Mouse (Mus musculus): ENCODE data around the gene Tmed2. TPM values are rescaled to one million over a fixed set of nuclear protein-coding genes. Genes with fewer than 3 reads are reported as not detected.
A peak's percentile ranks its signal among the peaks of the same experiment; 100 is the strongest.

Gene Tmed2
- polyA plus RNA-seq, 2 experiments = 264 to 615 TPM

- H3K4me3 ChIP-seq (replicated peaks; ENCODE audit: low read length) = no peak overlapping the region
- no peak overlapping the region for H3K9ac ChIP-seq (ENCODE audit: low read depth, low read length, severe bottlenecking)
- no peak for TF ChIP-seq POLR2A (IDR thresholded peaks at IDR 0.05; ENCODE audit: borderline replicate concordance, extremely low read depth, insufficient read depth, insufficient read length)
- peaks cover 32% of the 10 kb centered on the region for H3K36me3 ChIP-seq (ENCODE audit: control insufficient read depth, insufficient read depth, low read length)
- H3K4me2 ChIP-seq (replicated peaks; ENCODE audit: low read depth, low read length, severe bottlenecking) = no peak overlapping the region
- H3K27me3 ChIP-seq (ENCODE audit: control insufficient read depth, insufficient read depth, low read length) = no peaks in the 10 kb centered on the region
- H3K4me1 ChIP-seq (ENCODE audit: control insufficient read depth, insufficient read depth, low read length) = no peaks in the 10 kb centered on the region
- no peak overlapping the region for H3K27ac ChIP-seq (replicated peaks; ENCODE audit: low read depth, low read length)
- ATAC-seq (ENCODE audit: low FRiP score, low read depth) = no peak
- WGBS = 96% methylated on average over 8 of the region's 8 CpGs
- H3K9me3 ChIP-seq (ENCODE audit: control insufficient read depth, low read length) = no peaks in the 10 kb centered on the region
- DNase-seq (ENCODE audit: low spot score) = no peak
Observed at GRCm38 (mm10) chr5:124523032-124523431, 17.5 kb upstream of the Tmed2 start.

- H3K27ac ChIP-seq (replicated peaks; ENCODE audit: low read depth, low read length) = no peak overlapping the region
- H3K4me3 ChIP-seq (replicated peaks; ENCODE audit: low read length) = no peak overlapping the region
- no peak for TF ChIP-seq POLR2A (IDR thresholded peaks at IDR 0.05; ENCODE audit: borderline replicate concordance, extremely low read depth, insufficient read depth, insufficient read length)
- no peak overlapping the region for H3K9ac ChIP-seq (ENCODE audit: low read depth, low read length, severe bottlenecking)
- H3K4me2 ChIP-seq (replicated peaks; ENCODE audit: low read depth, low read length, severe bottlenecking) = no peak overlapping the region
- peaks cover 19% of the 10 kb centered on the region for H3K36me3 ChIP-seq (ENCODE audit: control insufficient read depth, insufficient read depth, low read length)
- H3K9me3 ChIP-seq (ENCODE audit: control insufficient read depth, low read length) = no peaks in the 10 kb centered on the region
- peaks cover 18% of the 10 kb centered on the region for H3K4me1 ChIP-seq (ENCODE audit: control insufficient read depth, insufficient read depth, low read length)
- 90% methylated on average over 5 of the region's 5 CpGs for WGBS
- ATAC-seq (ENCODE audit: low FRiP score, low read depth) (no peak), DNase-seq (ENCODE audit: low spot score) (no peak)
- no peaks in the 10 kb centered on the region for H3K27me3 ChIP-seq (ENCODE audit: control insufficient read depth, insufficient read depth, low read length)
Observed at GRCm38 (mm10) chr5:124524943-124525342, 15.6 kb upstream of the Tmed2 start.

- no peak for ATAC-seq (ENCODE audit: low FRiP score, low read depth)
- no peaks in the 10 kb centered on the region for H3K9me3 ChIP-seq (ENCODE audit: control insufficient read depth, low read length)
- peak overlapping the region; percentile 59 for H3K4me3 ChIP-seq (replicated peaks; ENCODE audit: low read length)
- peak overlapping the region; percentile 69 for H3K4me2 ChIP-seq (replicated peaks; ENCODE audit: low read depth, low read length, severe bottlenecking)
- no peak for DNase-seq (ENCODE audit: low spot score)
- peaks cover 11% of the 10 kb centered on the region for H3K36me3 ChIP-seq (ENCODE audit: control insufficient read depth, insufficient read depth, low read length)
- 0 out of 2 replicates have a peak overlapping the region, but pooled peaks have one; percentile 47 for H3K9ac ChIP-seq (ENCODE audit: low read depth, low read length, severe bottlenecking)
- 64% methylated on average over 4 of the region's 4 CpGs for WGBS
- H3K27me3 ChIP-seq (ENCODE audit: control insufficient read depth, insufficient read depth, low read length) = no peaks in the 10 kb centered on the region
- H3K4me1 ChIP-seq (ENCODE audit: control insufficient read depth, insufficient read depth, low read length) = peaks cover 30% of the 10 kb centered on the region
- TF ChIP-seq POLR2A (IDR thresholded peaks at IDR 0.05; ENCODE audit: borderline replicate concordance, extremely low read depth, insufficient read depth, insufficient read length) = no peak
- H3K27ac ChIP-seq (replicated peaks; ENCODE audit: low read depth, low read length) = peak overlapping the region; percentile 26; the same call in 1 of the 2 replicates
Observed at GRCm38 (mm10) chr5:124528351-124528750, 12.1 kb upstream of the Tmed2 start.

- no peaks in the 10 kb centered on the region for H3K9me3 ChIP-seq (ENCODE audit: control insufficient read depth, low read length)
- peak overlapping the region; percentile 59 for H3K4me3 ChIP-seq (replicated peaks; ENCODE audit: low read length)
- peak overlapping the region; percentile 69 for H3K4me2 ChIP-seq (replicated peaks; ENCODE audit: low read depth, low read length, severe bottlenecking)
- peak overlapping the region; percentile 26; the same call in 1 of the 2 replicates for H3K27ac ChIP-seq (replicated peaks; ENCODE audit: low read depth, low read length)
- DNase-seq (ENCODE audit: low spot score) (no peak), ATAC-seq (ENCODE audit: low FRiP score, low read depth) (no peak)
- 29% methylated on average over 9 of the region's 9 CpGs for WGBS
- no peak for TF ChIP-seq POLR2A (IDR thresholded peaks at IDR 0.05; ENCODE audit: borderline replicate concordance, extremely low read depth, insufficient read depth, insufficient read length)
- H3K36me3 ChIP-seq (ENCODE audit: control insufficient read depth, insufficient read depth, low read length) = peaks cover 11% of the 10 kb centered on the region
- peaks cover 30% of the 10 kb centered on the region for H3K4me1 ChIP-seq (ENCODE audit: control insufficient read depth, insufficient read depth, low read length)
- H3K27me3 ChIP-seq (ENCODE audit: control insufficient read depth, insufficient read depth, low read length) = no peaks in the 10 kb centered on the region
- H3K9ac ChIP-seq (ENCODE audit: low read depth, low read length, severe bottlenecking) = peak overlapping the region; percentile 47
Observed at GRCm38 (mm10) chr5:124528791-124529190, 11.7 kb upstream of the Tmed2 start.

- ATAC-seq (ENCODE audit: low FRiP score, low read depth) (no peak), DNase-seq (ENCODE audit: low spot score) (no peak)
- H3K4me2 ChIP-seq (replicated peaks; ENCODE audit: low read depth, low read length, severe bottlenecking) = peak overlapping the region; percentile 69
- H3K4me3 ChIP-seq (replicated peaks; ENCODE audit: low read length) = peak overlapping the region; percentile 59
- WGBS = 9% methylated on average over 8 of the region's 8 CpGs
- H3K9me3 ChIP-seq (ENCODE audit: control insufficient read depth, low read length) = no peaks in the 10 kb centered on the region
- no peak for TF ChIP-seq POLR2A (IDR thresholded peaks at IDR 0.05; ENCODE audit: borderline replicate concordance, extremely low read depth, insufficient read depth, insufficient read length)
- peaks cover 10% of the 10 kb centered on the region for H3K36me3 ChIP-seq (ENCODE audit: control insufficient read depth, insufficient read depth, low read length)
- H3K27me3 ChIP-seq (ENCODE audit: control insufficient read depth, insufficient read depth, low read length) = no peaks in the 10 kb centered on the region
- H3K9ac ChIP-seq (ENCODE audit: low read depth, low read length, severe bottlenecking) = peak overlapping the region; percentile 47
- H3K4me1 ChIP-seq (ENCODE audit: control insufficient read depth, insufficient read depth, low read length) = peaks cover 30% of the 10 kb centered on the region
- H3K27ac ChIP-seq (replicated peaks; ENCODE audit: low read depth, low read length) = 0 out of 2 replicates have a peak overlapping the region, but pooled peaks have one; percentile 20
Observed at GRCm38 (mm10) chr5:124529191-124529651, 11.3 kb upstream of the Tmed2 start.

All from limb, embryonic 14.5 days (tissue).